Mouse (Mus musculus) gonadal fat pad, adult 2 months (tissue): ENCODE data around the gene Map3k21. TPM values are rescaled to one million over a fixed set of nuclear protein-coding genes. Genes with fewer than 3 reads are reported as not detected.

Experiments used
- DNase-seq: peaks from one replicate; pipeline ENCODE4 v3.0.0-alpha.2; 2012; ENCODE audit warnings: low read depth
- polyA plus RNA-seq: library from polyadenylated mRNA; depleted of rRNA; stranded (reverse); fragments of >200 nt; gene quantifications from 2 replicates; pipeline ENCODE4 v1.2.3, GENCODE M21; 2012; rRNA removed

Gene Map3k21
- 11.8 and 15.8 TPM in 2 replicates for polyA plus RNA-seq

DNA sequence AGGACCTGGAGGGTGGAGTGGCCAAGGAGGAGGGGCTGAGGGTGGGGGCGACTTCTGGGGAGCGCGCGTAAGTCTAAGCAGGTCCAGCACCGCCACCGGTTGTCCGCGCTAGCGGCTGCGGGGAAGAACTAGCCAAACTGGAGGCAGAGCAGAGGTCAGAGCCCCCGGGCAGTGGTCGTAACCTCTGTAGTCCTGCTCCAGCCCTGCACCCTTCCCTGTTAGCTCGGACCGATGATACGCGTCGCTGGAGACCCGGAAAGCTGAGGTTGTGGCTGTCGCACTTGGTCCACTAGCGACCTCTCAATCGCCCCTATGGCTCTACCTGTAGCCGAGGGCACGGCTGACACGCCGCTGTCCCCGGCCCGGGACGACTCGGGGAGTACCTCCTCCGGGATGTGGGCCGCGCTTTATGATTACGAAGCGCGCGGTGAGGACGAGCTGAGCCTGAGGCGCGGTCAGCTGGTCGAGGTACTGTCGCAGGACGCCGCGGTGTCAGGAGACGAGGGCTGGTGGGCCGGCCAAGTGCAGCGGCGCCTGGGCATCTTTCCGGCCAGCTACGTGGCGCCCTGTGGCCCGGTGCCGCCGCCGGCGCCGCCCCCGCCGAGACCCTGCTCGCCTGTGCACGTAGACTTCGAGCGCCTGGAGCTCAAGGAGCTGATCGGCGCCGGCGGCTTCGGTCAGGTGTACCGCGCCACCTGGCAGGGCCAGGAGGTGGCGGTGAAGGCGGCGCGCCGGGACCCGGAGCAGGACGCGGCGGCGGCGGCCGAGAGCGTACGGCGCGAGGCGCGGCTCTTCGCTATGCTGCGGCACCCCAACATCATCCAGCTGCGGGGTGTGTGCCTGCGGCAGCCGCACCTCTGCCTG, at the start of gene Map3k21:
Map3k21 (plus strand) TSS at position 86 of the 864 bp plus-strand sequence.
- no peak for DNase-seq

GRCm38 (mm10) chr8:125866125-125866524, 44.1 kb upstream of the Map3k21 start:
- DNase-seq, result no peak

GRCm38 (mm10) chr8:125868552-125868951, 41.7 kb upstream of the Map3k21 start:
- no peak for DNase-seq

- no peak for DNase-seq
Measured at GRCm38 (mm10) chr8:125869739-125870138, 40.5 kb upstream of the Map3k21 start.

DNA sequence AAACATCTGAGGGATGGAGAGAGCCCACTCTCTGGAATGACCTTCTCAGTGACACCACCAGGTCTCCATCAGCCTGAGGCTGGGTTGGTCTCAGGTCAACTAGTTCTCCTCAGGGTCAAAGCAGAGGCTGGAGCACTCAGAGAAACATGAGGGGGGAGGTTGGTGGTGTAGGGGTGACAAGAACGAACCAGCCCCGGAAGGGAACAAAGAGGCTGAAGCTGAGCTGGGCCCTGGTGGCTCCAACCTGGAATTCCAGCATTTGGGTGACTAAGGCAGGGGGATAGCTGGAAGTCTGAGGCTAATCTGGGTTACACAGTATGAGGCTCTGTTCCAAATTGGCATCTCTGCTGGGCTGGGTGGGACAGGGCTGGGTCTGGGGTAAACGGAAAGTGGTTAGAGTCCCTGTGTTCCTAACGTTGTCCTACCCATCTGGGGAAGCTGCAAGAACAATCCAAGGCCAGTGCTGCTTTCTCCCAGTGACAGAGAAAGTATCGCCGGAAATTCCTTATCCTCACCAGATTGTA, 40.0 kb upstream of the Map3k21 start:
- no peak for DNase-seq

- no peak for DNase-seq
Measured at GRCm38 (mm10) chr8:125870821-125871321, 39.4 kb upstream of the Map3k21 start.

- DNase-seq, result no peak
Measured at GRCm38 (mm10) chr8:125872501-125873249, 37.6 kb upstream of the Map3k21 start.

DNA sequence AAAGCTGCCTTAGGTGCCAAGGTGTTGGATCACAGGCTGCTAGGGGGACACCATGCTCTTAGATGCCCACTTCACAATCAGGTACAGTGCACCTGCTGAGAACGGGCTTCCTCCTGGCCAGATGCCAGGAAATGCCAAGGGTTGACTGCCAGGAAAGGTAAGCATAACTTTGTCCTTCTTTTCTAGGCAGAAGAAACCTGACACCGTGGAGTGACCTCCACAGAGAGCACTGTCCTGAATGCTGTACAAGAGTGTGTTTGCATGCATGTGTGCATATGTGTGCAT, 37.1 kb upstream of the Map3k21 start:
- no peak for DNase-seq

DNA sequence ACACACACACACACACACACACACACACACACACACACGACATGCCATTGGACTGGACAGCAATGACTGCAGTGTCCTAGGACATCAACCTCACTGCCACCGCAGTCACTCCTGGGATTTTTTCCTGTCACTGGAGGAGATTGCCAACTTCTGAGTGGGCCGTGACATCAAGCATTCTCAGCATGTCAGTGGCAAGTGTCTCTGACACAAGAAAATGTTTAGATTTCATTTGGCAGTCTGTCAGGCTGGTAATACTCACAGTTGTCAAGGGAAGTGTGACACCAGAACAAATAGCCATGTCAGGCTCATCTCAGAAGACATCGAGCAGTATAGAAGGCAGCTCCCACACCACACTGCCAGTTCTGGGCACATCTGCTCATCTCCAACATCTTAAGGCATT, 29.8 kb upstream of the Map3k21 start:
- no peak for DNase-seq

- no peak for DNase-seq
Measured at GRCm38 (mm10) chr8:125887549-125887948, 22.7 kb upstream of the Map3k21 start.

- no peak for DNase-seq
Measured at GRCm38 (mm10) chr8:125889920-125890319, 20.3 kb upstream of the Map3k21 start.

DNA sequence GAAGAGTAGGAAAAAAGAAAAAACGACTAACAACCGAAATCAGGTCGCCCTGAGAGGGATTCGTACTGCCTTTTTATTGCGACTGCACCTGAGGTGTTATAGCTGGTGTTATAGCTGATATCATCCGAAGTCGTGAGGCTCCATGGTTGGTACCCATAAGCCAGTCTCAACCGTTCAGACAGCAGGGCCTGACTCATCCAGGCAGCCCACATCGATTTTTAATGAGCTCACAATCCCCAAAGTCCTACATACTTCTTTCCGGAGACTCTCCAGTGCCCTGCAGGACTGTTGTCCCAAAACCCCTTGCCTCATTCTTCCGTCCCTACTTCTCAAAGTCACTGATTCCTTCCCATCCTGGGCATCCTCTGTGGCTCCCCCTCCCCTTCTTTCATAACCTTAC, 12.9 kb upstream of the Map3k21 start:
- DNase-seq, result no peak

DNA sequence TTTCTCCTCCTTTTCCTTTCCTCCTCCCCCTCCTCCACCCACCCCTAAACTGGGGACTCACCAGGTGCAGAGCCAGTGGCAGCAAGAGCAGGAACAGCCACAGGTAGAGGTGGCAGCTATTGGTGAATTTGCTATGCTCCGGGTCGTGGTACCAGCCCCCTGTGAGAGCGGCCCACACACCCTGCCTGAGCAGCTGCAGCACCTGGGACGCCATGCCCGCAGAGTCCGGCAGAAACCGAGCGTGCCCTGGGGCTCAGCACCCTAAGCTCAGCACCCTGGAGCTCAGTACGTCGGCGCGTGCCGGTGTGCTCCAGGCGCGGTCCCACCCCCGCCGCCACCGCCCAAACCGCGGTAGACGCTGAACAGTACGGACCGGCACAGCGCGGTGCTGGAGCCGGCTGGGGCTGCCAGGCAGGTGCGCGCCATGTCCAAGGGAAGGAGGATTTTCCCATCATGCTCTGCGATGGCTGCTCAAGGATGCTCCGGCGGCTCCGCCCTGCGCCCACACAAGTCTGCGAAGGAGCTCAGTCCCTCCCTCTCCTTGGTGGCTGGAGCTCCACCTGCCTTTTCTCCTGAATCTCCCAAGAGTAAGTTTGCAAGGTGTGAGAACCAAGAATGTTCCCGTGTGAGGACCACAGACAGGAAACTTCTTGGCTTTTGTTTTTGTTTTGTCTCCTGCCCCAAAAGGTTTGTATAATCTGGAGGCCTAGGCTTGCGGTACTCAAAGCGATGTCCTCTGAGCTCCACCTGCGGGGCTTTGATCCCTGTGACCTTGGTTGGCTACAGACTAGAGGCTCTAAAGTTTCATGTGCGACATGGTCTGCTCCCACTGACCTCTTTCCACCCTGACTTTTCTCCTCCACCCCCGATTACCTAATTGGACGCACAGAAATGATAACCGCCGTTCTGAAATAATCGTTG, 12.1 kb upstream of the Map3k21 start, which contains the start of gene Pcnx2:
Pcnx2 (minus strand) TSS at position 450 of the 921 bp plus-strand sequence.
- DNase-seq, result no peak

- no peak for DNase-seq
Measured at GRCm38 (mm10) chr8:125898899-125899298, 11.4 kb upstream of the Map3k21 start.

GRCm38 (mm10) chr8:125901167-125901566, 9.1 kb upstream of the Map3k21 start:
- no peak for DNase-seq

DNA sequence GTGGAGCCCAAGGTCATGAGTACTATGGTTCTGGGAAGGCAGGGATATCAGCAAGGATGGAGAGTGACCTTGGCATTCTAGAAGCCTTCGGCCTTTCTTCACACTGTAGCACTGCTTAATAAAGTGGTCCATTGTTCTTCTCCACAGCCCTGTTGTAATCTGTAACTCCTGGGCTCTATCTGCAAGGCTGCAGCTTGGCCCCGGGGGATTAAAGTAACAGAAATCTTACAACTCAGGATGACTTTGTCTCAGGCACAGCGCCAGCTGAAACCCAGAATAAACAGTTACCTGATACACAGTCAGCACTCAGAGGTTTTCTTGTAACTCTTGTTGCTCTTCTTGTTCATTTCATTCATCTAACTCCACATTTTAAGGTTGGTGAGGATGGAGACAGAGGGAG, 7.7 kb upstream of the Map3k21 start:
- DNase-seq, result no peak

DNA sequence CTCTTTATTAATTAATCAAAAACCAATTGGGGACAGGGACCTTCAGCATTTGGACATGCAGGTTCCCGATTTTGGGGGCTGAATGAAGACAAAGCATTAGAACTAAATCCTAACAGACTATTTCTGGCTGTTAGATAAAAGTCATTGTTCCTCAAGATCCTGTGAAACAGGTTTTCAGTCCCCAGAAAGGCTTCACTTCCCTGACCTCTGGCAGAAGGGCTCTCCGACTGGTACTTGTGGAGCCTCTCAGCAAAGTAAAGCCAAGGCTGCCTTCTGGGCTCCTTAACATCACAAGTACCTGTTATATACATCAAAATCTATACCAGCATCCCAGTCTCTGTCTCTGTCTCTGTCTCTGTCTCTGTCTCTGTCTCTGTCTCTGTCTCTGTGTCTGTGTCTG, 4.9 kb upstream of the Map3k21 start:
- no peak for DNase-seq

- DNase-seq, result no peak
Measured at GRCm38 (mm10) chr8:125907311-125907710, 2.9 kb upstream of the Map3k21 start.

- DNase-seq, result peak; percentile 54
Measured at GRCm38 (mm10) chr8:125909661-125910364, 437 bp upstream of the Map3k21 start.

DNA sequence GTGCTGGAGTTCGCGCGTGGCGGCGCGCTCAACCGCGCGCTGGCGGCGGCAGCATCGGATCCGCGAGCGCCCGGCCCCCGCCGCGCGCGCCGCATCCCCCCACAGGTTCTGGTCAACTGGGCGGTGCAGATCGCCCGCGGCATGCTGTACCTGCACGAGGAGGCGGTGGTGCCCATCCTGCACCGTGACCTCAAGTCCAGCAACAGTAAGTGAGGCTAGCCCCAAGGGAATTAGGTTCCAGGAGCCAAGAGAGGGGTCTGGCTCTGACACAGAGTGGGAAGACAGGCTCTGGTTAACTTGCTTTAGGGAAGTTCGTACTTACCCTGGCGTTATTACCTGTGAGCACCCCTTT, 955 bp downstream of the Map3k21 start:
- DNase-seq, result no peak

GRCm38 (mm10) chr8:125913206-125913605, 3.0 kb downstream of the Map3k21 start:
- no peak for DNase-seq
